Mouse (Mus musculus) c-Kit-positive CD71-positive TER-119-positive erythroid progenitor cells, embryonic 14.5 days (primary cell): ENCODE measurements around the gene Ccser1.

Experiments used
- DNase-seq: peaks from one replicate; pipeline ENCODE4 v3.0.0-alpha.2; 2013; ENCODE audit warnings: low spot score

Gene Ccser1

GRCm38 (mm10) chr6:62055276-62055675, 875.2 kb downstream of the Ccser1 start:
- DNase-seq = no peak

- DNase-seq = no peak
These were observed 886.4 kb downstream of the Ccser1 start for GRCm38 (mm10) chr6:62066363-62067023.

- DNase-seq = no peak
These were observed 886.9 kb downstream of the Ccser1 start for GRCm38 (mm10) chr6:62067024-62067380.

- DNase-seq = no peak
These were observed 925.3 kb downstream of the Ccser1 start for GRCm38 (mm10) chr6:62105464-62105863.

- no peak for DNase-seq
These were observed 952.4 kb downstream of the Ccser1 start for GRCm38 (mm10) chr6:62132531-62132930.

GRCm38 (mm10) chr6:62160320-62160719, 980.2 kb downstream of the Ccser1 start:
- no peak for DNase-seq

- no peak for DNase-seq
These were observed 982.5 kb downstream of the Ccser1 start for GRCm38 (mm10) chr6:62162596-62162995.

- no peak for DNase-seq
These were observed 983.7 kb downstream of the Ccser1 start for GRCm38 (mm10) chr6:62163826-62164225.

GRCm38 (mm10) chr6:62196496-62197188, 1016.5 kb downstream of the Ccser1 start:
- DNase-seq = no peak

GRCm38 (mm10) chr6:62198768-62199167, 1018.6 kb downstream of the Ccser1 start:
- DNase-seq = no peak

- no peak for DNase-seq
These were observed 1024.9 kb downstream of the Ccser1 start for GRCm38 (mm10) chr6:62205013-62205412.

- DNase-seq = no peak
These were observed 1041.7 kb downstream of the Ccser1 start for GRCm38 (mm10) chr6:62221856-62222255.

GRCm38 (mm10) chr6:62263899-62264298, 1083.8 kb downstream of the Ccser1 start:
- no peak for DNase-seq

GRCm38 (mm10) chr6:62264525-62264924, 1084.4 kb downstream of the Ccser1 start:
- DNase-seq = no peak

GRCm38 (mm10) chr6:62281256-62281655, 1101.1 kb downstream of the Ccser1 start:
- no peak for DNase-seq

- DNase-seq = no peak
These were observed 1121.6 kb downstream of the Ccser1 start for GRCm38 (mm10) chr6:62301576-62302312.

GRCm38 (mm10) chr6:62318627-62319026, 1138.5 kb downstream of the Ccser1 start:
- no peak for DNase-seq

- DNase-seq = no peak
These were observed 1160.2 kb downstream of the Ccser1 start for GRCm38 (mm10) chr6:62340319-62340718.

- no peak for DNase-seq
These were observed 1187.7 kb downstream of the Ccser1 start for GRCm38 (mm10) chr6:62367802-62368201.
